Mouse (Mus musculus): ENCODE measurements around the gene 9030025P20Rik.

GRCm38 (mm10) chr17:14949161-14949827 is 29.0 kb upstream of the 9030025P20Rik start:
- TF ChIP-seq EP300 (IDR thresholded peaks at IDR 0.05; ENCODE audit: low read depth) (no peak), CTCF (IDR thresholded peaks at IDR 0.05; ENCODE audit: low read depth) (no peak)

Measured in liver, embryonic 14.5 days (tissue).